Mouse (Mus musculus) stomach, embryonic 15.5 days (tissue): ENCODE results near the gene Tmsb10. TPM values are rescaled to one million over a fixed set of nuclear protein-coding genes. Genes with fewer than 3 reads are reported as not detected.

Source experiments
- ATAC-seq: fragments of 200-750 bp; cut with Nextera tagmentation; 2 replicates; pipeline ENCODE4 v1.8.0; 2017; ENCODE audit warnings: low read depth, moderate number of reproducible peaks, moderate TSS enrichment; ENCODE audit not compliant: insufficient read depth, low FRiP score
- H3K27ac ChIP-seq: fragments of 300-500 bp; sonication (generic); 2 replicates; pipeline ENCODE4 v1.5.1; 2015; ENCODE audit warnings: mild to moderate bottlenecking, inconsistent platforms
- H3K27me3 ChIP-seq: fragments of 300-500 bp; sonication (generic); replicated peaks from 2 replicates; pipeline ENCODE4 v1.6.1; 2015; ENCODE audit warnings: inconsistent platforms
- H3K36me3 ChIP-seq: fragments of 300-500 bp; sonication (generic); 2 replicates; pipeline ENCODE4 v1.6.1; 2015; ENCODE audit warnings: inconsistent platforms
- H3K4me1 ChIP-seq: fragments of 300-500 bp; sonication (generic); 2 replicates; pipeline ENCODE4 v1.6.1; 2015; ENCODE audit warnings: inconsistent platforms
- H3K4me2 ChIP-seq: fragments of 300-500 bp; sonication (generic); 2 replicates; pipeline ENCODE4 v1.6.1; 2015; ENCODE audit warnings: mild to moderate bottlenecking, inconsistent platforms
- H3K4me3 ChIP-seq: fragments of 300-500 bp; sonication (generic); replicated peaks from 2 replicates; pipeline ENCODE4 v1.5.1; 2015; ENCODE audit warnings: inconsistent platforms
- H3K9ac ChIP-seq: fragments of 300-500 bp; sonication (generic); 2 replicates; pipeline ENCODE4 v1.6.1; 2015; ENCODE audit warnings: inconsistent platforms
- H3K9me3 ChIP-seq: fragments of 300-500 bp; sonication (generic); 2 replicates; pipeline ENCODE4 v1.6.1; 2016; ENCODE audit warnings: inconsistent platforms
- WGBS: fragments of 180-500 bp; shearing (Covaris S2); methylation state at CpG from one replicate; pipeline ENCODE4 v1.1.7; 2015; 5-methylcytosine and 5-hydroxymethylcytosine counted together
- polyA plus RNA-seq: library from polyadenylated mRNA; unstranded; fragments of >200 nt; fragmentation: Nextera tagmentation; extraction: Ambion mirVana; gene quantifications from 2 replicates; pipeline ENCODE4 v1.2.1, GENCODE M21; 2015

Tmsb10 gene
- polyA plus RNA-seq, 1 experiment from 2014 or later, result 1,913 TPM

DNA sequence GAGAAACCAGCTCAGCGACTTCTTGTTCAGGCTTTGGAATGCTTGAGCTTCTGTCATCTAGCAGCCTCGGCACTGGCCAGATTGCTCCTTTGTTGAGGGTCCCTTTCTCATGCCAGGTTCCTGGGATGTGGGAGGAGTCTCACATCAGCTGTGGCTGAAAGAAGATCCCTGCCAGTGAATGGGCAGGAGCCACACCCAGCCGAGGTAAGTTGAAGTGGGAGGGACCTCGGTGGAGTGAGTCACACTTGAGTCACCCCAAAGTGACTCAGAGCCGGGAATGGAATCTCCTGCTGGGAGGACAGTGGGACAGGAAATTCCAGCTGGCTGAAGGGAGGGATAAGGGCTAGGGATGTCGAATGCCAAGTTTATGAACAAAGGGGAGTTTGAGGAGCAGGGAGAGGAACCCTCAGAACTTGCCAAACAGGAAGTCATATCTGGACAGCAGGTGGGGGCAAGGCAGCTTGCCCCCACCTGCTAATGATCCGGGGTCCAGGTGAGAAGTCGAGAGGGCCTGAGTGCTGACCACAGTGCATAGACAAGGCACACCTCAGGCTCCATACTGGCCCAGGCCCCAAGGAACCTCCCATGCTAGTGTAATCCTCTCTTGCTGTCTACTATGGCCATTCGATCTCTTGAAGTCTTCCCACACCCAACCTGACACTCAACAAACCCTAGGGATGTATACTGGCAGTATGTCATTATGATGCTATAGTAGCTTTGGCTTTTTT is 31.6 kb downstream of the Tmsb10 start:
- H3K27me3 ChIP-seq, result no peaks in the 10 kb centered on the region
- H3K9ac ChIP-seq, result no peak overlapping the region
- WGBS, result 15% methylated on average over 9 of the region's 9 CpGs
- peak; percentile 86 for ATAC-seq
- peaks cover 8% of the 10 kb centered on the region for H3K4me1 ChIP-seq
- H3K4me2 ChIP-seq, result no peak overlapping the region
- no peaks in the 10 kb centered on the region for H3K9me3 ChIP-seq
- no peak overlapping the region for H3K4me3 ChIP-seq
- peak overlapping the region; percentile 80 for H3K27ac ChIP-seq
- H3K36me3 ChIP-seq, result no peaks in the 10 kb centered on the region

DNA sequence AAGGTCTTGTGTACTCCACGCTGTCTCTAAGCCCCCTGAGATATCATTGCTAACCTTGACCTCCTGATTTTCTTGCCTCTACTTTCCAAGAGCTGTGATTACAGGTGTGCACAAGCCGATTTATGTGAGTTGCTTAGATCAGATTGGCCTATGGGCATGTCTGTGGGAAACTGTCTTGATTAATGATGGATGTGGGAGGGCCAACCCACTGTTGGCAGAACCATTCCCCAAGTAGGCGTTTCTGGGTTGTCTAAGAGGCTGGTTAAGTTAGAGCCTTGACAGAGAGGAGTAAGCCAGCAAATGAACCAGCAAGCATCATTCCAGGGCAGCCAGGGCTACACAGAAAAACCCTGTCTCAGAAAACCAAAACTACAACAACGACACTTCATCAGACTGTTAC is 32.5 kb downstream of the Tmsb10 start:
- Histone ChIP-seq H3K27ac (peak overlapping the region; percentile 80; the same call in 1 of the 2 replicates), H3K9ac (no peak overlapping the region), H3K4me2 (no peak overlapping the region), H3K9me3 (no peaks in the 10 kb centered on the region), H3K4me3 (no peak overlapping the region), H3K36me3 (no peaks in the 10 kb centered on the region), H3K4me1 (peaks cover 8% of the 10 kb centered on the region), H3K27me3 (no peaks in the 10 kb centered on the region)
- 72% methylated on average over 4 of the region's 4 CpGs for WGBS
- no peak for ATAC-seq

- WGBS, result 83% methylated on average over 8 of the region's 8 CpGs
- H3K27ac ChIP-seq, result no peak overlapping the region
Measured at GRCm38 (mm10) chr6:72923381-72923780, 35.2 kb downstream of the Tmsb10 start.

GRCm38 (mm10) chr6:72921081-72921480 is 37.5 kb downstream of the Tmsb10 start:
- no peak for ATAC-seq
- no peaks in the 10 kb centered on the region for H3K27me3 ChIP-seq
- H3K9me3 ChIP-seq, result no peaks in the 10 kb centered on the region
- H3K4me3 ChIP-seq, result no peak overlapping the region
- H3K4me1 ChIP-seq, result no peaks in the 10 kb centered on the region
- 89% methylated on average over 3 of the region's 3 CpGs for WGBS
- H3K9ac ChIP-seq, result no peak overlapping the region
- no peak overlapping the region for H3K27ac ChIP-seq
- no peaks in the 10 kb centered on the region for H3K36me3 ChIP-seq
- H3K4me2 ChIP-seq, result no peak overlapping the region

More at GRCm38 (mm10) chr6:72923381-72923780, 35.2 kb downstream of the Tmsb10 start:
- H3K4me1 ChIP-seq, result peaks cover 8% of the 10 kb centered on the region
- H3K4me3 ChIP-seq, result no peak overlapping the region
- H3K9me3 ChIP-seq, result no peaks in the 10 kb centered on the region
- ATAC-seq, result no peak
- no peaks in the 10 kb centered on the region for H3K36me3 ChIP-seq
- no peak overlapping the region for H3K9ac ChIP-seq
- no peak overlapping the region for H3K4me2 ChIP-seq
- no peaks in the 10 kb centered on the region for H3K27me3 ChIP-seq

GRCm38 (mm10) chr6:72918510-72919033 is 40.0 kb downstream of the Tmsb10 start:
- H3K27me3 ChIP-seq, result no peaks in the 10 kb centered on the region
- no peak overlapping the region for H3K4me2 ChIP-seq
- no peaks in the 10 kb centered on the region for H3K9me3 ChIP-seq
- H3K4me1 ChIP-seq, result no peaks in the 10 kb centered on the region
- no peak overlapping the region for H3K27ac ChIP-seq
- H3K36me3 ChIP-seq, result no peaks in the 10 kb centered on the region
- H3K4me3 ChIP-seq, result no peak overlapping the region
- WGBS, result 68% methylated on average over 9 of the region's 9 CpGs
- no peak for ATAC-seq
- no peak overlapping the region for H3K9ac ChIP-seq

GRCm38 (mm10) chr6:72916330-72916729 is 42.2 kb downstream of the Tmsb10 start:
- Histone ChIP-seq H3K9me3 (no peaks in the 10 kb centered on the region), H3K4me2 (no peak overlapping the region), H3K9ac (no peak overlapping the region), H3K27me3 (no peaks in the 10 kb centered on the region), H3K36me3 (no peaks in the 10 kb centered on the region), H3K4me1 (no peaks in the 10 kb centered on the region), H3K27ac (no peak overlapping the region), H3K4me3 (no peak overlapping the region)
- ATAC-seq, result no peak
- WGBS, result 84% methylated on average over 7 of the region's 7 CpGs

DNA sequence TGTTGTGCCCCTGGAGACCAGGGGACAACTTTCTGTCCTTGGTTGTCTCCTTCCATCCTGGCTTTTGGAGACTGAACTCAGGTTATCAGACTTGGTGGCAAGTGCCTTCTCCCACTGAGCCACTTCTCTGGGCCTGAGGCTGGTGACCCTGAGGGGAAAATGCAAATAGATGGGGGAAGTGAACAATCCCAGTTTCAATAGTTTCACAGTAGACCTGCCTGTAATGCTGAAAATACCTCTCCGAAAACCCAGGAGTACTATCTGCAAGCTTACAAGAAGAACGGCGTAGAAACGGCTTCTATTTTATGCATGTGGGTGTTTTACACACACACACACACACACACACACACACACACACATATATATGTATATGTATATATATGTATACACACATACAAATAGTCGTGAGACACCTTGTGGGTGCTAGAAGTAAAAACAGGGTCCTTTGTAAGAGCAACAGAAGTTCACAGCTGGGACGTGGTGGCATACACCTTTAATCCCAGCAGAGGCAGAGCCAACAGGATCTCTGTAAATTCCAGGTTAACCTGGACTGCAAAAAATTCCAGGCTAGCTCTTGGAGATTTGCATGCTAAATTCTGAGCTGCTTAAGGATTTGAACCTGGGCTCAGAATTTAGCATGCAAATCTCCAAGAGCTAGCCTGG is 44.3 kb downstream of the Tmsb10 start:
- Histone ChIP-seq H3K9ac (no peak overlapping the region), H3K27me3 (no peaks in the 10 kb centered on the region), H3K4me2 (no peak overlapping the region), H3K4me1 (no peaks in the 10 kb centered on the region), H3K36me3 (no peaks in the 10 kb centered on the region), H3K9me3 (no peaks in the 10 kb centered on the region), H3K27ac (no peak overlapping the region), H3K4me3 (no peak overlapping the region)
- WGBS, result 77% methylated on average over 6 of the region's 6 CpGs
- ATAC-seq, result no peak

- Histone ChIP-seq H3K4me2 (no peak overlapping the region), H3K4me1 (no peaks in the 10 kb centered on the region), H3K9me3 (no peaks in the 10 kb centered on the region), H3K4me3 (no peak overlapping the region), H3K36me3 (no peaks in the 10 kb centered on the region), H3K27ac (no peak overlapping the region), H3K9ac (no peak overlapping the region), H3K27me3 (no peaks in the 10 kb centered on the region)
- ATAC-seq, result no peak
- WGBS, result 57% methylated on average over 4 of the region's 4 CpGs
Measured at GRCm38 (mm10) chr6:72911261-72911660, 47.3 kb downstream of the Tmsb10 start.

Other genes with a start within 250 kb of the Tmsb10 start
- 23.7 and 25.5 TPM in 2 replicates for gene Tcf7l1, start 169.5 kb downstream of the Tmsb10 start, polyA plus RNA-seq
- 46.2 and 50.7 TPM in 2 replicates for gene Kcmf1, start 58.8 kb downstream of the Tmsb10 start, polyA plus RNA-seq